Mouse (Mus musculus) ES-CJ7 (cell line): ENCODE data around the gene Tm9sf1.

Source experiments
- DNase-seq: peaks from one replicate; pipeline ENCODE4 v3.0.0; 2011; ENCODE audit warnings: low read depth, low spot score

The Tm9sf1 gene

DNA sequence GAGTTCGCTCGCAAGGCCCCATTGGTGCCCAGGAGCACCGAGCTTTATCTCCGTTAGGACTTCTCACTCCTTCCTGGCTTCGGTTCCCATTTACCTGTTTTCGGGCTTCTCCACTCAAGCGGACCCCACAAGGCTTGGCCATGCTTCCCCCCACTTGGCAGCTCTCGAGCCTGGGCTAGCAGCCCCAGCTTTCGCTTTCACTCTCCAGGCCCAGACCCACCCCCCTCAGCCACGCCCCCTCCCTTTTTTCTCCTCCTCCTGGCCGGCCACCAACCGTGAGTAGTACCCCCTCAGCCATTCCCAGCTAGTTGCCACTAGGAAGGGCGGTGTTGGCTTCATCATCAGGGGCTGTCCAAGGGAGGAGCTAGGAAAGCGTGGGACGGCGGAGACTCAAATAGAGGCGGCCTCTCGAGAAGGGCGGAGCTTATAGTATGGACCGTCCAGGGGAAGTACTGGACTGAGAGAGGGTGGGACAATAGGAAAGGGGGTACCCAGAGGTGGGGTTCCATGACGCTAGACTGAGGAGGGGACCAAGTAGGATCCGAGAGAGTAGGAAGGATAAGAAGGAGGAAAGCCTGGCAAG, 52.8 kb downstream of the Tm9sf1 start, which contains the start of gene Psme2:
Gene Psme2 (minus strand): TSS at position 366 of the 583 bp plus-strand sequence.
- peak; percentile 97 for DNase-seq

DNA sequence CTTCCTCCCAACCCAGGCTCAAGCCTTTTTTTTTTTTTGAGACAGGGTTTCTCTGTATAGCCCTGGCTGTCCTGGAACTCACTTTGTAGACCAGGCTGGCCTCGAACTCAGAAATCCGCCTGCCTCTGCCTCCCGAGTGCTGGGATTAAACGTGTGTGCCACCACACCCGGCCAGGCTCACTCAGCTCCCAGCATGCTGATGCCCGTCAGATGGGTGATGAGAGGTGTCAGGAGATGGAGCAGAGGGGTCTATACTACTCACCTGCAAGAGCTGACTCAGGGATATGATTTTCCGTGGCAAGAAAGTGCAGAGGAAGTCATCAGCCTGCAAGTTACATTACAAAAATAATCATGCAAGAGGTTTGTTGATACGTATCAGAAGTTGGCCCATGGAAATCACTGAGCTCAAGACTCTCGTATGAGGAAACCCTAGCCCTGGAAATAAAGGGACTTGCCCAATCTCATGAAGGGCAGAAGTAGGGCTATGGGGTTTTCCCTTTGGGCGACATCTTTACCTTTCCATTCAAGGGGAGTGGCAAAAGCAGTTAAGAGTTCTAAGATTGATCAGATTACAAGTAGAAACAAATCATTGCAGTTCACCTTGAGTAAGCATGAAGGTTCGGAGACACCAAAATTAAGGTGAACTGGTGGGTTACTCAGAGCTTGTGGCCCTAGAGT, 53.7 kb downstream of the Tm9sf1 start:
- DNase-seq = no peak

DNA sequence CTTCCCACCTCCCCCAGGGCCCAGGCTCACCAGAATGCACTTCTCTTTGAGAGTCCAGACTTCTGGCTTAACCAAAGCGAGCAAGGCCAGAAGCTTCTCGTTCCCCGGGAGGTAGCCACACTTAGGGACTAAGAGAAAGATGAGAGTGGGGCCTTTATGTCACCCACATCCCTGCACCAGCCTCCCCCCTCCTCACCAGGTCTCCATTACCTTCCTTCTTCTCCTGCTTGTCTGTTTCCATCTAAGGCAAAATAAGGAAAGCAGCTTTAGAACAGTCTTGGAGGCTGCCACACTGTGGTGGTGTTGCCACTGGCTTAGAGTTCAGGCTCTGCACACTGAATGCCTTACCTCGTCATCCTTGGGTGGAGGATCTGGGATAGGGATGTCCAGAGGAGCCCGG, 54.3 kb downstream of the Tm9sf1 start:
- DNase-seq = no peak

DNA sequence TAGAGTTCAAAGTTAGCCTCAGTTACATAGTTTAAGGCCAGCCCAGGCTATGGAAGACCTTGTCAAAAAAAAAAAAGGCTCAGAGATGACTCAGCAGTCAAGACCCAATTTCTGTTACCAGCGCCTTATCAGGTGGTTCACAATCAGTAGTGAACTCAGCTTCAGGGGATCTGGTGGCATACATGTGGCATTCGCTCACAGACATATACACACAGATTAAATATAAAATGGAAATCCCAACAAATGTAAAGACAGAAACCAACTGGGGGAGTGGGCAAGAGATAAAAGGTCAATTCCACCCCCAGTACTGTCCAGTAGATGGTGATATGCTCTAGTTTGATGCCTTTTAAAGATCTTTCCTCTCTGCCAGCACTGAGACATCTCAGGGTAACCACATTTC, 57.5 kb downstream of the Tm9sf1 start:
- no peak for DNase-seq
